Mouse (Mus musculus): ENCODE measurements around the gene Lefty1. TPM values are rescaled to one million over a fixed set of nuclear protein-coding genes. Genes with fewer than 3 reads are reported as not detected.

Gene Lefty1
- polyA plus RNA-seq, 1 experiment: 2.9 TPM

DNA sequence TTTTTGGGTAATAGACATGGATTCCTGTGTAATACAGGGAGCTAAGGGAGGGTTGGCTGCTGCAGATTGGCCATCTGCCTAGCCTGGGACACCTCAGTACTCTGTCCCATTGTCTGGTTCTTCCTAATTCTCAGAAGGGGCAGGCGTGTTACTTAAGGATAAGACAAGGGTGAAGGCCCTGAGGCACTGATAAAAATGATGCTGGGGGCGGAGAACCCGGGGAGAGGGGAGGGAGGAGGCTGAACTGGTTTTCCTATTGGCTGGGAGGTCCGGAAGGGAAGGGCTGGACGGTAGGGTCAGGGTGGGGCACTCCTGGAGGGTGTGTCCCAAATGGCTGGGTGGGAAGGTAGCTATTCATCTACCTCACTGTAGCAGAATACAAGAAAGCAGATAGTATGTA lies 31.9 kb upstream of the Lefty1 start:
- DNase-seq: no peak
- WGBS: 54% methylated on average over 5 of the region's 5 CpGs

DNA sequence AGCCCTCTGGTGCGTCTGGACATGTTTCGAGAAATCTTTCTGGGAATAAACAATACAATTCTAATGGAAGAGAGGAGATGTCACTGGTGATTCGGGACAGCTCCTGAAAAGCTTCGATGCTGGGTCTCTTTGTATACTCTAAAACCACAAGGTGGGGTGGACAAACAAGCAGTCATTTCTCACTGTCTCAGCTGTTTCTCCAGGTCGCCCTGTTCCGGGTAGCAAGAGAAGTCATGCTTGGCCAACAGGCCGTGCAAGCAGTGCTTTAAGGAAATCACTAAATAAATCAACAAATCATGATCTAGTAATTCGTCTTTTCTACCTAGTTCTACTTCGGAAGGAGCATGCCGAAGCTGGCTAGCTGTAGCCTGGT lies 31.2 kb upstream of the Lefty1 start:
- no peak for DNase-seq

More for the DNA sequence above, 31.9 kb upstream of the Lefty1 start:
- no peaks in the 10 kb centered on the region; the same call in none of the 2 replicates for H3K36me3 ChIP-seq (ENCODE audit: control insufficient read depth, insufficient read depth, low read length)
- H3K27ac ChIP-seq (ENCODE audit: insufficient read depth, low read depth, low read length): no peak overlapping the region
- TF ChIP-seq POLR2A (IDR thresholded peaks at IDR 0.05; ENCODE audit: low read depth, low read length) (no peak), CTCF (conservative IDR thresholded peaks at IDR 0.05; ENCODE audit: insufficient read depth, insufficient read length, low read depth, low read length) (no peak)
- H3K4me3 ChIP-seq (ENCODE audit: insufficient read depth, low read depth, low read length): no peak overlapping the region
- peaks cover 4% of the 10 kb centered on the region; the same call in 1 of the 2 replicates for H3K4me1 ChIP-seq (ENCODE audit: control insufficient read depth, insufficient read depth, low read length)
- H3K27me3 ChIP-seq (replicated peaks; ENCODE audit: control insufficient read depth, insufficient read depth, low read length): no peaks in the 10 kb centered on the region

DNA sequence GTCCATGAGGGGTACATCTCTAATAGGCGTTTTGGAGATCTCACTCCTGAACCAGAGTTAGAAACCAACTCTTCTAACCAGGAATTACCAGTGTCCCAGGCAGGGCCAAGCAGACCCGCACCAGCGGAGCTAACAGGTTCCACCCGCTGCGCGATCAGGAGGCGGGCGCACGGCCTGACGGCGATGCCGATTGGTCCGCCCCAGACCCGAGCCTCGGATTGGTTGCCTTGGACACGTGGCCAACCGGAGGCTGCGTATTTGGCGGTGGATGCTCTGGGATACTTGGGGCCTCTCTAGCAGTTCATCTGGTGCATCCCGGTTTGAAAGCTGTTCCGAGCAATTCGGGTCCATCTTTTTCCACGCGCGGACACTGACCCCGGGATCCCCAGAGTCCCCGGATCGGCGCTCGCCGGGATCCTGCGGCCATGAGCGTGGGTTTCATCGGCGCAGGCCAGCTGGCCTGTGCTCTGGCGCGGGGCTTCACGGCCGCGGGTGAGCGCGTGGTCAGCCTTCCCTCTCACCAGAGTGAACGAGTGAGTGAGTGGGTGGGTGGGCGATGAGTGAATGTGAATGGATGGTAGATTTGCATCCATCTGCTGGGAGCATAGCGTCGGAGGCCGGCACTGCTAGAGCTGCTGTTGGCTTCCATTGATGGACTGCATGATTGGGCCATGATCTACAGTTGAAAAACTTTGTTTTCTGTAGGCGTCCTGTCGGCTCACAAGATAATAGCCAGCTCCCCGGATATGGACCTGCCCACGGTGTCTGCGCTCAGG lies 30.6 kb upstream of the Lefty1 start, which contains the start of gene Pycr2:
Gene Pycr2 (plus strand): TSS at position 255 of the 776 bp plus-strand sequence.
- H3K27ac ChIP-seq (ENCODE audit: insufficient read depth, low read depth, low read length): peak within 1 kb of the TSS; percentile 70
- peak; percentile 97 for DNase-seq
- peaks cover 4% of the 10 kb centered on the region; the same call in 1 of the 2 replicates for H3K4me1 ChIP-seq (ENCODE audit: control insufficient read depth, insufficient read depth, low read length)
- H3K36me3 ChIP-seq (ENCODE audit: control insufficient read depth, insufficient read depth, low read length): no peaks in the 10 kb centered on the region; the same call in none of the 2 replicates
- under 1% methylated on average over 52 of the region's 52 CpGs for WGBS
- TF ChIP-seq POLR2A (IDR thresholded peaks at IDR 0.05; ENCODE audit: low read depth, low read length) (peak; percentile 50), CTCF (conservative IDR thresholded peaks at IDR 0.05; ENCODE audit: insufficient read depth, insufficient read length, low read depth, low read length) (no peak)
- H3K4me3 ChIP-seq (ENCODE audit: insufficient read depth, low read depth, low read length): peak within 1 kb of the TSS; percentile 95
- H3K27me3 ChIP-seq (replicated peaks; ENCODE audit: control insufficient read depth, insufficient read depth, low read length): no peaks in the 10 kb centered on the region

More for the DNA sequence above, 31.2 kb upstream of the Lefty1 start:
- Histone ChIP-seq H3K36me3 (ENCODE audit: control insufficient read depth, insufficient read depth, low read length) (no peaks in the 10 kb centered on the region; the same call in none of the 2 replicates), H3K27me3 (replicated peaks; ENCODE audit: control insufficient read depth, insufficient read depth, low read length) (no peaks in the 10 kb centered on the region), H3K4me3 (ENCODE audit: insufficient read depth, low read depth, low read length) (peak overlapping the region; percentile 52), H3K4me1 (ENCODE audit: control insufficient read depth, insufficient read depth, low read length) (peaks cover 4% of the 10 kb centered on the region; the same call in 1 of the 2 replicates), H3K27ac (ENCODE audit: insufficient read depth, low read depth, low read length) (peak overlapping the region; percentile 70)
- TF ChIP-seq CTCF (conservative IDR thresholded peaks at IDR 0.05; ENCODE audit: insufficient read depth, insufficient read length, low read depth, low read length) (no peak), POLR2A (IDR thresholded peaks at IDR 0.05; ENCODE audit: low read depth, low read length) (no peak)
- WGBS: 17% methylated on average over 10 of the region's 10 CpGs

- Histone ChIP-seq H3K4me3 (ENCODE audit: insufficient read depth, low read depth, low read length) (peak overlapping the region; percentile 95), H3K4me1 (ENCODE audit: control insufficient read depth, insufficient read depth, low read length) (peaks cover 4% of the 10 kb centered on the region; the same call in 1 of the 2 replicates), H3K27me3 (replicated peaks; ENCODE audit: control insufficient read depth, insufficient read depth, low read length) (no peaks in the 10 kb centered on the region), H3K27ac (ENCODE audit: insufficient read depth, low read depth, low read length) (no peak overlapping the region), H3K36me3 (ENCODE audit: control insufficient read depth, insufficient read depth, low read length) (no peaks in the 10 kb centered on the region; the same call in none of the 2 replicates)
- 7% methylated on average over 5 of the region's 5 CpGs for WGBS
- DNase-seq: no peak
- TF ChIP-seq POLR2A (IDR thresholded peaks at IDR 0.05; ENCODE audit: low read depth, low read length): no peak
- no peak for TF ChIP-seq CTCF (conservative IDR thresholded peaks at IDR 0.05; ENCODE audit: insufficient read depth, insufficient read length, low read depth, low read length)
These were observed 30.1 kb upstream of the Lefty1 start for GRCm38 (mm10) chr1:180904815-180905080.

- TF ChIP-seq POLR2A (IDR thresholded peaks at IDR 0.05; ENCODE audit: low read depth, low read length) (no peak), CTCF (conservative IDR thresholded peaks at IDR 0.05; ENCODE audit: insufficient read depth, insufficient read length, low read depth, low read length) (no peak)
- Histone ChIP-seq H3K27me3 (replicated peaks; ENCODE audit: control insufficient read depth, insufficient read depth, low read length) (no peaks in the 10 kb centered on the region), H3K27ac (ENCODE audit: insufficient read depth, low read depth, low read length) (no peak overlapping the region), H3K36me3 (ENCODE audit: control insufficient read depth, insufficient read depth, low read length) (no peaks in the 10 kb centered on the region; the same call in none of the 2 replicates), H3K4me3 (ENCODE audit: insufficient read depth, low read depth, low read length) (no peak overlapping the region), H3K4me1 (ENCODE audit: control insufficient read depth, insufficient read depth, low read length) (peaks cover 4% of the 10 kb centered on the region; the same call in 1 of the 2 replicates)
- 75% methylated on average over 6 of the region's 6 CpGs for WGBS
- DNase-seq: no peak
These were observed 29.5 kb upstream of the Lefty1 start for GRCm38 (mm10) chr1:180905307-180905706.

GRCm38 (mm10) chr1:180905876-180906275 lies 28.9 kb upstream of the Lefty1 start:
- Histone ChIP-seq H3K4me1 (ENCODE audit: control insufficient read depth, insufficient read depth, low read length) (peaks cover 4% of the 10 kb centered on the region; the same call in 1 of the 2 replicates), H3K4me3 (ENCODE audit: insufficient read depth, low read depth, low read length) (no peak overlapping the region), H3K27ac (ENCODE audit: insufficient read depth, low read depth, low read length) (no peak overlapping the region), H3K27me3 (replicated peaks; ENCODE audit: control insufficient read depth, insufficient read depth, low read length) (no peaks in the 10 kb centered on the region), H3K36me3 (ENCODE audit: control insufficient read depth, insufficient read depth, low read length) (no peaks in the 10 kb centered on the region; the same call in none of the 2 replicates)
- TF ChIP-seq POLR2A (IDR thresholded peaks at IDR 0.05; ENCODE audit: low read depth, low read length) (no peak), CTCF (conservative IDR thresholded peaks at IDR 0.05; ENCODE audit: insufficient read depth, insufficient read length, low read depth, low read length) (no peak)
- DNase-seq: no peak
- 94% methylated on average over 17 of the region's 17 CpGs for WGBS

DNA sequence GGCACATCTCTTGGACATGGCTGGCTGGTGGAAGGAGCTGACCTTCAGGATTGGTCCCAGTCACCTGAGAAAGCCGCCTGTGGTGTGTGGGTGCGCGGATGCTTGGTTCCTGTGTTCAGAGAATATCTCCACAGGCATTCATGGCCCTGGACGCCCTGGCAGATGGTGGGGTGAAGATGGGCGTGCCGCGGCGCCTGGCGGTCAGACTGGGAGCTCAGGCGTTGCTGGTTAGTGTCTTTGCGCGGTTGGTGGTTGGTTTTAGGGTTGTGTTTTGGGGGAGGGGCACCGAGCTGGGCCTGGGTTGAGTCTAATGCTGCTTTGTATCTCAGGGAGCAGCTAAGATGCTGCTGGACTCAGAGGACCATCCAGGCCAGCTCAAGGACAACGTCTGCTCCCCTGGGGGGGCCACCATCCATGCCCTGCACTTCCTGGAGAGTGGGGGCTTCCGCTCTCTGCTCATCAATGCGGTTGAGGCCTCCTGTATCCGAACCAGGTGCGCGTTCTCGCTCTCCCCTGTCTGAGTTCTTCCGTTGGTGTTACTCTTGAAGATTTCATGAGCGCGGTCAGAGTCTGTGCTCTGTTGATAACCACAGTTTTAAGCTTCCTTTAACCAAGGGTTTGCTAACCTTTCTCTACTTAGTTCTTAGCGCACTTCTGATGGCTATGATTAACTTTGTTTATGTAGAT lies 28.2 kb upstream of the Lefty1 start:
- no peaks in the 10 kb centered on the region; the same call in none of the 2 replicates for H3K36me3 ChIP-seq (ENCODE audit: control insufficient read depth, insufficient read depth, low read length)
- no peak for DNase-seq
- H3K27me3 ChIP-seq (replicated peaks; ENCODE audit: control insufficient read depth, insufficient read depth, low read length): no peaks in the 10 kb centered on the region
- peaks cover 4% of the 10 kb centered on the region; the same call in 1 of the 2 replicates for H3K4me1 ChIP-seq (ENCODE audit: control insufficient read depth, insufficient read depth, low read length)
- no peak overlapping the region for H3K4me3 ChIP-seq (ENCODE audit: insufficient read depth, low read depth, low read length)
- no peak for TF ChIP-seq POLR2A (IDR thresholded peaks at IDR 0.05; ENCODE audit: low read depth, low read length)
- TF ChIP-seq CTCF (conservative IDR thresholded peaks at IDR 0.05; ENCODE audit: insufficient read depth, insufficient read length, low read depth, low read length): no peak
- 94% methylated on average over 24 of the region's 24 CpGs for WGBS
- no peak overlapping the region for H3K27ac ChIP-seq (ENCODE audit: insufficient read depth, low read depth, low read length)

All from kidney, adult 2 months (tissue).